Mouse (Mus musculus): Measurements from ENCODE around the gene Rbpjl.

The Rbpjl gene

GRCm38 (mm10) chr2:164445399-164446085 lies 42.6 kb downstream of the Rbpjl start:
- DNase-seq (ENCODE audit: low spot score), result no peak

- DNase-seq (ENCODE audit: low spot score), result no peak
Measured at GRCm38 (mm10) chr2:164446086-164446469, 43.1 kb downstream of the Rbpjl start.

- DNase-seq (ENCODE audit: low spot score), result no peak
Measured at GRCm38 (mm10) chr2:164448140-164448539, 45.2 kb downstream of the Rbpjl start.

GRCm38 (mm10) chr2:164448921-164449320 lies 46.0 kb downstream of the Rbpjl start:
- DNase-seq (ENCODE audit: low spot score), result no peak

- no peak for DNase-seq (ENCODE audit: low spot score)
Measured at GRCm38 (mm10) chr2:164449341-164450042, 46.6 kb downstream of the Rbpjl start.

GRCm38 (mm10) chr2:164452000-164452676 lies 49.2 kb downstream of the Rbpjl start:
- DNase-seq (ENCODE audit: low spot score), result no peak

- DNase-seq (ENCODE audit: low spot score), result no peak
Measured at GRCm38 (mm10) chr2:164453047-164453757, 50.3 kb downstream of the Rbpjl start.

GRCm38 (mm10) chr2:164453887-164454500 lies 51.1 kb downstream of the Rbpjl start:
- no peak for DNase-seq (ENCODE audit: low spot score)

GRCm38 (mm10) chr2:164454846-164455245 lies 51.9 kb downstream of the Rbpjl start:
- DNase-seq (ENCODE audit: low spot score), result no peak

GRCm38 (mm10) chr2:164455421-164456190 lies 52.7 kb downstream of the Rbpjl start:
- DNase-seq (ENCODE audit: low spot score), result no peak

GRCm38 (mm10) chr2:164456413-164456812 lies 53.5 kb downstream of the Rbpjl start:
- DNase-seq (ENCODE audit: low spot score), result no peak

GRCm38 (mm10) chr2:164456864-164457300 lies 53.9 kb downstream of the Rbpjl start, which contains the start of gene Sys1:
Gene Sys1 (plus strand): TSS chr2:164456964.
- no peak for DNase-seq (ENCODE audit: low spot score)

- DNase-seq (ENCODE audit: low spot score), result no peak
Measured at GRCm38 (mm10) chr2:164457942-164458341, 55.0 kb downstream of the Rbpjl start.

GRCm38 (mm10) chr2:164458535-164458934 lies 55.6 kb downstream of the Rbpjl start:
- DNase-seq (ENCODE audit: low spot score), result no peak

- peak; percentile 78 for DNase-seq (ENCODE audit: low spot score)
Measured at GRCm38 (mm10) chr2:164460745-164461551, 58.0 kb downstream of the Rbpjl start, which contains the start of gene Gm20458. Gene Gm20458 (plus strand): TSS chr2:164460967.

Data from ovary, postnatal 10 days (tissue).